Mouse (Mus musculus) cerebellum, adult 2 months (tissue): Measurements from ENCODE around the gene Alg2.
A peak's percentile ranks its signal among the peaks of the same experiment; 100 is the strongest.

ENCODE experiments used
- CTCF ChIP-seq: fragments of 200-500 bp; IDR thresholded peaks from 2 replicates; pipeline ENCODE4 v1.5.1; 2011; ENCODE audit warnings: low read depth, mild to moderate bottlenecking, control low read depth, low read length, moderate library complexity, borderline replicate concordance; ENCODE audit not compliant: insufficient read depth
- POLR2A ChIP-seq: fragments of 200-500 bp; IDR thresholded peaks from 2 replicates; pipeline ENCODE4 v1.6.1; 2011; ENCODE audit warnings: low read length, control low read depth, borderline replicate concordance; ENCODE audit not compliant: insufficient read depth

- TF ChIP-seq CTCF (peak; percentile 91), POLR2A (no peak)
Measured at GRCm38 (mm10) chr4:47437365-47438340, 36.5 kb downstream of the Alg2 start.
